8 mouse cellular contexts compared by ENCODE assay signal in genomic region chr10:9899816-9900215, GRCm38 (mm10). TPM values are rescaled to one million over a fixed set of nuclear protein-coding genes. Genes with fewer than 3 reads are reported as not detected.
DNase-seq lines count a peak whose midpoint lies in the region; ATAC-seq and TF ChIP-seq lines count a peak whose summit lies in the region.

No protein-coding gene starts in this region.

- no peaks in the 10 kb centered on the region for H3K9me3 ChIP-seq in forebrain, embryonic 12.5 days
- H3K9me3 ChIP-seq in limb, embryonic 10.5 days (replicated peaks), result no peaks in the 10 kb centered on the region

- WGBS in forebrain, embryonic 12.5 days, result under 1% methylated on average over 15 of the region's 15 CpGs
- WGBS in limb, embryonic 10.5 days, result 3% methylated on average over 15 of the region's 15 CpGs

- 0 out of 2 replicates have a peak overlapping the region, but pooled peaks have one; percentile 97 for H3K27ac ChIP-seq in forebrain, embryonic 12.5 days
- no peak overlapping the region for H3K27ac ChIP-seq in limb, embryonic 10.5 days

- H3ac ChIP-seq in myocyte (ENCODE audit: control insufficient read depth, insufficient read length), result peak overlapping the region; percentile 85

- peaks cover 44% of the 10 kb centered on the region for H3K79me2 ChIP-seq in myocyte (ENCODE audit: control insufficient read depth, insufficient read depth)

- H3K4me3 ChIP-seq in forebrain, embryonic 12.5 days (replicated peaks), result peak overlapping the region; percentile 84
- H3K4me3 ChIP-seq in limb, embryonic 10.5 days, result peak overlapping the region; percentile 92
- peak overlapping the region; percentile 65 for H3K4me3 ChIP-seq in myocyte

- no peaks in the 10 kb centered on the region; the same call in 1 of the 2 replicates for H3K36me3 ChIP-seq in forebrain, embryonic 12.5 days (replicated peaks)
- no peaks in the 10 kb centered on the region for H3K36me3 ChIP-seq in limb, embryonic 10.5 days
- no peaks in the 10 kb centered on the region for H3K36me3 ChIP-seq in myocyte (ENCODE audit: control insufficient read depth, insufficient read depth)

- H3K9ac ChIP-seq in forebrain, embryonic 12.5 days, result peak overlapping the region; percentile 95; the same call in 1 of the 2 replicates

- H3K27me3 ChIP-seq in forebrain, embryonic 12.5 days, result no peaks in the 10 kb centered on the region
- H3K27me3 ChIP-seq in limb, embryonic 10.5 days (ENCODE audit: low read depth, poor library complexity, severe bottlenecking), result no peaks in the 10 kb centered on the region
- H3K27me3 ChIP-seq in myocyte (ENCODE audit: control insufficient read depth, insufficient read depth, insufficient read length), result no peaks in the 10 kb centered on the region

- peak; percentile 41 for DNase-seq in adrenal gland, adult 2 months
- no peak for DNase-seq in adrenal gland, postnatal 4 days (ENCODE audit: low spot score in 2 of 2)
- peak; percentile 36 to 49 for DNase-seq in right cerebral cortex, adult 2 months (ENCODE audit: low spot score in 2 of 2)
- no peak for DNase-seq in right cerebral cortex, postnatal 14 days
- DNase-seq in limb, embryonic 10.5 days (ENCODE audit: low spot score), result no peak
- DNase-seq in layer of hippocampus, adult 9-11 months, result no peak

- H3K4me1 ChIP-seq in forebrain, embryonic 12.5 days, result peaks cover 21% of the 10 kb centered on the region
- peaks cover 19% of the 10 kb centered on the region for H3K4me1 ChIP-seq in limb, embryonic 10.5 days

- peak overlapping the region; percentile 95 for H3K4me2 ChIP-seq in forebrain, embryonic 12.5 days
- H3K4me2 ChIP-seq in myocyte (ENCODE audit: low read depth), result peak overlapping the region; percentile 86

- 0 out of 2 replicates have a peak, but pooled peaks have one; percentile 1 for ATAC-seq in forebrain, embryonic 12.5 days (ENCODE audit: low FRiP score)

- TF ChIP-seq POLR2A in myocyte (IDR thresholded peaks at IDR 0.05; ENCODE audit: insufficient read length, low read depth), result no peak

TF ChIP-seq in myocyte, 11 proteins besides CTCF, POLR2A, EP300 and RAD21:
- TF ChIP-seq TCF3 (IDR thresholded peaks at IDR 0.05; ENCODE audit: insufficient read length, low read depth), result no peak
- TF ChIP-seq MYOG (IDR thresholded peaks at IDR 0.05; ENCODE audit: control insufficient read depth in 1 of 3, insufficient read depth in 1 of 3, insufficient read length in 2 of 3, low read depth in 2 of 3), result no peak
- no peak for TF ChIP-seq POLR2AphosphoS2 (IDR thresholded peaks at IDR 0.05; ENCODE audit: insufficient read length, low read depth)
- TF ChIP-seq E2F4 (IDR thresholded peaks at IDR 0.05; ENCODE audit: insufficient read depth), result no peak
- TF ChIP-seq MAX (IDR thresholded peaks at IDR 0.05; ENCODE audit: low read depth), result no peak
- no peak for TF ChIP-seq SRF (IDR thresholded peaks at IDR 0.05; ENCODE audit: control insufficient read depth, insufficient read length, low read depth)
- no peak for TF ChIP-seq MYOD1 (IDR thresholded peaks at IDR 0.05; ENCODE audit: control insufficient read depth in 1 of 3, insufficient read length in 2 of 3, low read depth in 2 of 3)
- no peak for TF ChIP-seq REST (IDR thresholded peaks at IDR 0.05; ENCODE audit: insufficient read depth, insufficient read length)
- TF ChIP-seq USF1 (IDR thresholded peaks at IDR 0.05; ENCODE audit: low read depth), result no peak
- TF ChIP-seq CEBPB (IDR thresholded peaks at IDR 0.05; ENCODE audit: insufficient read depth, poor library complexity, severe bottlenecking), result no peak
- TF ChIP-seq TCF12 (IDR thresholded peaks at IDR 0.05; ENCODE audit: insufficient read depth, poor library complexity, severe bottlenecking), result no peak

RNA-seq across cellular contexts. Expression of gene Stxbp5, which starts 1.1 kb away (rescaled TPM):
- 10 to 100 TPM; 19.8 to 29.6 TPM for total RNA-seq in adrenal gland, adult 2 months (2021)
- 11.2 and 21.7 TPM in 2 replicates for polyA plus RNA-seq in adrenal gland, adult 2 months (2012; rRNA removed)
- total RNA-seq in adrenal gland, postnatal 4 days (2021), result 10 to 100 TPM; 28.9 to 33.1 TPM
- 7.9 and 8.9 TPM in 2 replicates for polyA plus RNA-seq in forebrain, embryonic 12.5 days (2016; fragmentation: Nextera tagmentation; extraction: Ambion mirVana)
- polyA plus RNA-seq in limb, embryonic 10.5 days (2016; fragmentation: Nextera tagmentation; extraction: Ambion mirVana), result 3.5 and 3.7 TPM in 2 replicates
- 4.2 TPM for polyA plus RNA-seq in myocyte (2012; fragmentation: generic; extraction: Trizol)

Comparison
In these comparisons a context has a peak if more than half of its experiments do, and no peak if none do; other contexts are left out.
1. DNase-seq: peak in adrenal gland, adult 2 months (single experiment) and right cerebral cortex, adult 2 months (2 of 2); none in adrenal gland, postnatal 4 days (0 of 2), right cerebral cortex, postnatal 14 days (single experiment), limb, embryonic 10.5 days (single experiment) and layer of hippocampus, adult 9-11 months (single experiment).
2. Peak in every context shown above with its lines, with median percentiles within 50 percentile points of each other: H3K4me3 ChIP-seq.